Mouse (Mus musculus) liver, adult 2 months (tissue): ENCODE measurements around the gene Atp6v1g2. TPM values are rescaled to one million over a fixed set of nuclear protein-coding genes. Genes with fewer than 3 reads are reported as not detected.

Experiments used
- DNase-seq: peaks from one replicate; pipeline ENCODE4 v3.0.0-alpha.2; 2011; ENCODE audit warnings: low read depth, low spot score; ENCODE audit errors: extremely low read depth
- H3K27ac ChIP-seq: fragments of 200-500 bp; replicated peaks from 2 replicates; pipeline ENCODE4 v1.5.1; 2012; ENCODE audit warnings: low read depth, mild to moderate bottlenecking, control low read depth, inconsistent platforms, low read length; ENCODE audit not compliant: insufficient read depth
- H3K27me3 ChIP-seq: fragments of 200-500 bp; 2 replicates; pipeline ENCODE4 v1.6.1; 2012; ENCODE audit warnings: mild to moderate bottlenecking, moderate library complexity, low read length, inconsistent platforms; ENCODE audit not compliant: control insufficient read depth, insufficient read depth
- H3K36me3 ChIP-seq: fragments of 200-500 bp; 2 replicates; pipeline ENCODE4 v1.6.1; 2012; ENCODE audit warnings: low read length, inconsistent platforms; ENCODE audit not compliant: control insufficient read depth, insufficient read depth
- H3K4me1 ChIP-seq: fragments of 200-500 bp; 2 replicates; pipeline ENCODE4 v1.6.1; 2011; ENCODE audit warnings: low read length; ENCODE audit not compliant: control insufficient read depth, insufficient read depth
- H3K4me3 ChIP-seq: fragments of 200-500 bp; 2 replicates; pipeline ENCODE4 v1.5.1; 2011; ENCODE audit warnings: low read depth, mild to moderate bottlenecking, control low read depth, low read length, moderate library complexity; ENCODE audit not compliant: insufficient read depth
- H3K79me2 ChIP-seq: fragments of 200-500 bp; 2 replicates; pipeline ENCODE4 v1.6.1; 2012; ENCODE audit warnings: inconsistent platforms, mild to moderate bottlenecking, low read length, moderate library complexity; ENCODE audit not compliant: control insufficient read depth, insufficient read depth
- H3K9ac ChIP-seq: fragments of 200-500 bp; 2 replicates; pipeline ENCODE4 v1.6.1; 2012; ENCODE audit warnings: low read depth, mild to moderate bottlenecking, control low read depth, inconsistent platforms, low read length
- CTCF ChIP-seq: fragments of 200-500 bp; IDR thresholded peaks from 2 replicates; pipeline ENCODE4 v1.5.1; 2011; ENCODE audit warnings: low read depth, low read length, control low read depth
- POLR2A ChIP-seq: fragments of 200-500 bp; IDR thresholded peaks from 2 replicates; pipeline ENCODE4 v1.6.1; 2011; ENCODE audit warnings: low read length, control low read depth; ENCODE audit not compliant: insufficient read depth; ENCODE audit errors: extremely low read depth
- WGBS: fragments of 180-500 bp; shearing (Covaris S2); methylation state at CpG from one replicate; pipeline ENCODE4 v1.1.7; 2018; 5-methylcytosine and 5-hydroxymethylcytosine counted together
- polyA plus RNA-seq: library from polyadenylated mRNA; depleted of rRNA; stranded (reverse); fragments of >200 nt; gene quantifications from 2 replicates; pipeline ENCODE4 v1.2.3, GENCODE M21; 2012
- total RNA-seq: library from RNA; depleted of rRNA; stranded (reverse); fragments of >200 nt; gene quantifications from 2 replicates; pipeline ENCODE4 v1.2.3, GENCODE M21; 2014

Gene Atp6v1g2
- total and polyA plus RNA-seq, 2 experiments = 0.28 to 1.6 TPM

- H3K9ac ChIP-seq = no peak overlapping the region
- no peaks in the 10 kb centered on the region for H3K79me2 ChIP-seq
- no peak for DNase-seq
- no peaks in the 10 kb centered on the region for H3K36me3 ChIP-seq
- H3K4me3 ChIP-seq = no peak overlapping the region
- H3K4me1 ChIP-seq = peaks cover 3% of the 10 kb centered on the region; the same call in 1 of the 2 replicates
- H3K27me3 ChIP-seq = peaks cover 8% of the 10 kb centered on the region; the same call in 1 of the 2 replicates
- TF ChIP-seq POLR2A = no peak
- TF ChIP-seq CTCF = no peak
- WGBS = 46% methylated on average over 8 of the region's 8 CpGs
- H3K27ac ChIP-seq = no peak overlapping the region
Observed at GRCm38 (mm10) chr17:35198946-35199345, 34.5 kb upstream of the Atp6v1g2 start.

GRCm38 (mm10) chr17:35200398-35200797, 33.1 kb upstream of the Atp6v1g2 start:
- no peaks in the 10 kb centered on the region for H3K36me3 ChIP-seq
- 74% methylated on average over 11 of the region's 11 CpGs for WGBS
- H3K27ac ChIP-seq = 0 out of 2 replicates have a peak overlapping the region, but pooled peaks have one; percentile 12
- DNase-seq = no peak
- no peaks in the 10 kb centered on the region for H3K79me2 ChIP-seq
- H3K4me3 ChIP-seq = no peak overlapping the region
- peaks cover 4% of the 10 kb centered on the region; the same call in 1 of the 2 replicates for H3K27me3 ChIP-seq
- TF ChIP-seq POLR2A (no peak), CTCF (no peak)
- H3K9ac ChIP-seq = no peak overlapping the region
- H3K4me1 ChIP-seq = peaks cover 3% of the 10 kb centered on the region; the same call in 1 of the 2 replicates

GRCm38 (mm10) chr17:35201128-35201527, 32.3 kb upstream of the Atp6v1g2 start:
- Histone ChIP-seq H3K36me3 (no peaks in the 10 kb centered on the region), H3K27ac (no peak overlapping the region), H3K27me3 (no peaks in the 10 kb centered on the region; the same call in 1 of the 2 replicates), H3K9ac (no peak overlapping the region), H3K4me3 (peak overlapping the region; percentile 24), H3K79me2 (no peaks in the 10 kb centered on the region), H3K4me1 (no peaks in the 10 kb centered on the region)
- no peak for DNase-seq
- no peak for TF ChIP-seq POLR2A
- no peak for TF ChIP-seq CTCF
- 50% methylated on average over 11 of the region's 11 CpGs for whole genome bisulfite sequencing

- DNase-seq = no peak
- Histone ChIP-seq H3K27ac (0 out of 2 replicates have a peak within 1 kb of the TSS, but pooled peaks have one; percentile 34), H3K36me3 (no peaks in the 10 kb centered on the region), H3K27me3 (no peaks in the 10 kb centered on the region), H3K79me2 (no peaks in the 10 kb centered on the region), H3K4me1 (no peaks in the 10 kb centered on the region), H3K9ac (no peak within 1 kb of the TSS; the same call in 1 of the 2 replicates), H3K4me3 (peak within 1 kb of the TSS; percentile 24)
- TF ChIP-seq CTCF = no peak
- 0 out of 2 replicates have a peak, but pooled peaks have one; percentile 22 for TF ChIP-seq POLR2A
- WGBS = 38% methylated on average over 13 of the region's 13 CpGs
Observed at GRCm38 (mm10) chr17:35201787-35202186, 31.7 kb upstream of the Atp6v1g2 start, which contains the start of gene Tnf. Tnf (minus strand) TSS chr17:35202007.

GRCm38 (mm10) chr17:35202442-35202841, 31.0 kb upstream of the Atp6v1g2 start:
- WGBS = 73% methylated on average over 4 of the region's 4 CpGs
- no peaks in the 10 kb centered on the region for H3K36me3 ChIP-seq
- no peaks in the 10 kb centered on the region for H3K4me1 ChIP-seq
- no peak overlapping the region for H3K4me3 ChIP-seq
- no peak overlapping the region for H3K9ac ChIP-seq
- H3K27ac ChIP-seq = no peak overlapping the region
- DNase-seq = no peak
- H3K79me2 ChIP-seq = no peaks in the 10 kb centered on the region
- TF ChIP-seq CTCF = no peak
- no peak for TF ChIP-seq POLR2A
- H3K27me3 ChIP-seq = no peaks in the 10 kb centered on the region

GRCm38 (mm10) chr17:35204494-35205379, 28.7 kb upstream of the Atp6v1g2 start, which contains the start of gene Lta:
Lta (minus strand) TSS chr17:35205351.
- Histone ChIP-seq H3K36me3 (no peaks in the 10 kb centered on the region), H3K79me2 (no peaks in the 10 kb centered on the region), H3K4me3 (no peak within 1 kb of the TSS), H3K27me3 (no peaks in the 10 kb centered on the region), H3K9ac (no peak within 1 kb of the TSS), H3K27ac (no peak within 1 kb of the TSS), H3K4me1 (no peaks in the 10 kb centered on the region)
- no peak for DNase-seq
- no peak for TF ChIP-seq CTCF
- no peak for TF ChIP-seq POLR2A
- 67% methylated on average over 20 of the region's 20 CpGs for WGBS
